Mouse (Mus musculus) hindbrain, postnatal 0 days (tissue): ENCODE measurements around the gene Prr13. TPM values are rescaled to one million over a fixed set of nuclear protein-coding genes. Genes with fewer than 3 reads are reported as not detected.

Experiments used
- ATAC-seq: fragments of 200-750 bp; cut with Nextera tagmentation; 2 replicates; pipeline ENCODE4 v1.8.0; 2017; ENCODE audit warnings: mild to moderate bottlenecking, moderate TSS enrichment, moderate library complexity
- DNase-seq: peaks from one replicate; pipeline ENCODE4 v3.0.0-alpha.2; 2015; ENCODE audit warnings: low spot score
- H3K27ac ChIP-seq: fragments of 300-500 bp; sonication (generic); 2 replicates; pipeline ENCODE4 v1.5.1; 2014; ENCODE audit warnings: mild to moderate bottlenecking
- H3K27me3 ChIP-seq: fragments of 300-500 bp; sonication (generic); 2 replicates; pipeline ENCODE4 v1.6.1; 2014; ENCODE audit warnings: low read length, mixed read lengths; ENCODE audit not compliant: insufficient read depth
- H3K36me3 ChIP-seq: fragments of 300-500 bp; sonication (generic); 2 replicates; pipeline ENCODE4 v1.6.1; 2014; ENCODE audit warnings: low read length, mixed read lengths; ENCODE audit not compliant: insufficient read depth
- H3K4me1 ChIP-seq: fragments of 300-500 bp; sonication (generic); 2 replicates; pipeline ENCODE4 v1.6.1; 2014; ENCODE audit warnings: antibody characterized with exemption, low read length, mixed read lengths; ENCODE audit not compliant: insufficient read depth
- H3K4me2 ChIP-seq: fragments of 300-500 bp; sonication (generic); 2 replicates; pipeline ENCODE4 v1.6.1; 2014; ENCODE audit warnings: low read depth, mild to moderate bottlenecking, low read length, moderate library complexity, mixed read lengths
- H3K4me3 ChIP-seq: fragments of 300-500 bp; sonication (generic); 2 replicates; pipeline ENCODE4 v1.5.1; 2014; ENCODE audit warnings: low read length
- H3K9ac ChIP-seq: fragments of 300-500 bp; sonication (generic); replicated peaks from 2 replicates; pipeline ENCODE4 v1.6.1; 2014; ENCODE audit warnings: mild to moderate bottlenecking, low read length, moderate library complexity, mixed read lengths
- H3K9me3 ChIP-seq: fragments of 300-500 bp; sonication (generic); 2 replicates; pipeline ENCODE4 v1.6.1; 2016; ENCODE audit warnings: low read length, mixed read lengths
- CTCF ChIP-seq: IDR thresholded peaks from 2 replicates; pipeline ENCODE4 v1.5.1; 2016; ENCODE audit warnings: antibody characterized with exemption, control low read depth, low read depth
- WGBS: fragments of 180-500 bp; shearing (Covaris S2); extraction: QIAGEN DNeasy Blood & Tissue Kit; methylation state at CpG from one replicate; pipeline ENCODE4 v1.1.7; 2014; 5-methylcytosine and 5-hydroxymethylcytosine counted together
- polyA plus RNA-seq: library from polyadenylated mRNA; unstranded; fragments of >200 nt; fragmentation: Nextera tagmentation; extraction: Ambion mirVana; gene quantifications from 2 replicates; pipeline ENCODE4 v1.2.1, GENCODE M21; 2015
- total RNA-seq: library from RNA; depleted of rRNA; stranded (reverse); fragments of >200 nt; gene quantifications from 2 replicates; pipeline ENCODE4 v1.2.3, GENCODE M21; 2014; rRNA removed

The Prr13 gene
- total and polyA plus RNA-seq, 2 experiments from 2014 or later: 28.0 to 90.4 TPM

DNA sequence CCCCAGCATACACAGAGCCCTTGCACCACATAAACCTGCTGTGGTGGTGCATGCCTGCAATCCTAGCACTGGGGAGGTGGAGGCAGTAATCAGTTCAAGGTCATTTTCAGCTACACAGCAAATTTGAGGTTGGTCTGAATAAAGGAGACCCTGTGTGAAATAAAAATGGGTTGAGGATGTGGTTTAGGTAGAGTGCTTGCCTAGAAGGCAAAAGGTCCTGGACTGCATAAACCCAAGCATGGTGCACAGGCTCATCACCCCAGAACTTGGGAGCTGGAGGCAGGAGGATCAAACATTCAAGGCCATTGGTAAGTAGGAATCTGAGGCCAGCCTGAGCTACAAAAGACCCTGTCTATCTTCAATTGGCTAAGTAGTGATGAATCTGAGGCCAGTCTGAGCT is 48.7 kb downstream of the Prr13 start:
- H3K4me2 ChIP-seq: no peak overlapping the region
- H3K9me3 ChIP-seq: no peaks in the 10 kb centered on the region
- no peak overlapping the region for H3K9ac ChIP-seq
- H3K27ac ChIP-seq: no peak overlapping the region
- DNase-seq (no peak), ATAC-seq (no peak)
- H3K36me3 ChIP-seq: peaks cover 37% of the 10 kb centered on the region
- no peak overlapping the region for H3K4me3 ChIP-seq
- no peaks in the 10 kb centered on the region for H3K27me3 ChIP-seq
- peaks cover 32% of the 10 kb centered on the region for H3K4me1 ChIP-seq
- no peak for TF ChIP-seq CTCF

DNA sequence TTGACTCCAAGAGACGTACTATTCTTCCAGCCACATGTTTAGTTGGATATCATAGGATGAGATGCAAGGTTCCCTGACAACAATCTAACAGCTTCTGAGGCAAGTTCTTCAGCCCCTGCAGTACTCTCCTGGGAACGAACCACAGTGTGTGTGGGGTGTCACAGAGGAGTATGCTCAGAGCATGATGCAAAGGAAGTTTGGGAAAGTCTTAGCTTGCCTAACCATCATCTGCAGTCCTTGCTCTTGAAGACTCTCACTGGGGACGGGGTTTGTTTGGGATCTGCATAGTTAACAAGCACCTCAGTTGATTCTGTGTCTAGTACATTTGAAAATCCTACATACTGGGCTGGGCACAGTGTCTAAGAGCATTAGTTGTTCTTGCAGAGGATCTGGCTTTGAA is 49.5 kb downstream of the Prr13 start:
- Histone ChIP-seq H3K36me3 (peaks cover 29% of the 10 kb centered on the region), H3K4me3 (no peak overlapping the region), H3K9ac (no peak overlapping the region), H3K27me3 (no peaks in the 10 kb centered on the region), H3K4me1 (peaks cover 32% of the 10 kb centered on the region), H3K27ac (no peak overlapping the region), H3K4me2 (no peak overlapping the region), H3K9me3 (no peaks in the 10 kb centered on the region)
- DNase-seq (no peak), ATAC-seq (no peak)
- 82% methylated on average over 3 of the region's 3 CpGs for WGBS
- no peak for TF ChIP-seq CTCF

DNA sequence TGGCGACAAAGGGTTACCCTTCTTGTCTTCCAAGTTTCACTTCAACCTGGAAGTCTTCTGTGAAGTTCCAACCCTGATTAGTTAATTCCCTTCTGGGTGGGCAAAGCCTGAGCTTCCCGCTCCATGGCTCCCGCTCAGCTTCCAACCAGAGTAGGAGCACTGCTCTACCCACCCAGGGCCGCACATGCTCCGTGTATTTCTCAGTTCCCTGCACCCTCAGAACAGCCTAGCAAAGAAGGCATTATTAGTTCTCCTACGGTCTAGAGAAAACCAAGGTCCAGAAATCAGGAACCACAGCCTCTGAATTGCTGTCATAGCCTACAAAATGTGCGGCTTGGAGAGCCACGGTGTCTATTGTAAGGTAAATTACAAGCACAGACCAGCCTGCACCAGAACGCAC is 51.3 kb downstream of the Prr13 start:
- no peaks in the 10 kb centered on the region for H3K9me3 ChIP-seq
- peak overlapping the region; percentile 56 for H3K4me3 ChIP-seq
- H3K9ac ChIP-seq: peak overlapping the region; percentile 58
- peak overlapping the region; percentile 71 for H3K4me2 ChIP-seq
- H3K27ac ChIP-seq: peak overlapping the region; percentile 92
- peaks cover 12% of the 10 kb centered on the region; the same call in 1 of the 2 replicates for H3K36me3 ChIP-seq
- peak; percentile 68 for ATAC-seq
- peak; percentile 65 for DNase-seq
- H3K27me3 ChIP-seq: no peaks in the 10 kb centered on the region
- WGBS: 4% methylated on average over 9 of the region's 9 CpGs
- no peak for TF ChIP-seq CTCF
- peaks cover 32% of the 10 kb centered on the region for H3K4me1 ChIP-seq

DNA sequence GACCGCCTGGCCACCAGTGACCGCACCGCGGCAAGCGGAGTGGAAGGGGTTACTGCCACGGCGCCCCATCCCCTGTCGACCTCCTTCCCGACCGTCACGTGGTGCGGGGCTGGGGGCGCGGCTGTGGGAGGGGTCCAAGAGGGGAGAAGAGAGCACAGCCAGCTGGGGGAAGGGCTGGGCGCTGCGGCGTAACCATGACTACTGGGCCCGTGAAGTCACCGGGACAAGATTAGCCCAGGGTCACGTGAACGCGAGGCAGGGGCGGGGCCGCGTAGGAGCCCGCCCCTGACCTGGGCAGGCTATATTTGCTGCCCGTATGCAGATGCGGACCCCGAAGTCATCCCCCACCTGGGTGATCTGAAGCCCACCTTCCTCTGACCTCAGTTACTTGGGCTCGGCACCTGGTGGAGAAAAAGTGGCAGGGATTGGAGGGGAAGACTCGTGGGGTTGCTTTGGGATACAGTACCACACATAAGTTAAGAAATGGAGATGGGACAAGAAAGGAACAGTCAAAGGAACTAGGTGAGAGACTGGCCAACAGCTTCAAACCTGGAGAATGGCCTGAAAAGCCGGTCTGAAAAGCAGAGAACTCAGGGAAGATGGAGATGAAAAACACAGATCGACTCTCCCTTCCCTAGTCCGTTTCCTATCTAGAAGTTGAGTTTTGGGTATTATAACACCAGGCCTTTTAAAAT is 51.9 kb downstream of the Prr13 start:
- Histone ChIP-seq H3K9ac (peak overlapping the region; percentile 58), H3K27ac (peak overlapping the region; percentile 92), H3K4me3 (peak overlapping the region; percentile 56), H3K9me3 (no peaks in the 10 kb centered on the region), H3K4me1 (peaks cover 38% of the 10 kb centered on the region), H3K36me3 (peaks cover 6% of the 10 kb centered on the region; the same call in 1 of the 2 replicates), H3K4me2 (peak overlapping the region; percentile 71), H3K27me3 (no peaks in the 10 kb centered on the region)
- ATAC-seq (peak; percentile 98), DNase-seq (peak; percentile 96)
- 0 out of 2 replicates have a peak, but pooled peaks have one; percentile 11 for TF ChIP-seq CTCF
- WGBS: 2% methylated on average over 34 of the region's 34 CpGs

DNA sequence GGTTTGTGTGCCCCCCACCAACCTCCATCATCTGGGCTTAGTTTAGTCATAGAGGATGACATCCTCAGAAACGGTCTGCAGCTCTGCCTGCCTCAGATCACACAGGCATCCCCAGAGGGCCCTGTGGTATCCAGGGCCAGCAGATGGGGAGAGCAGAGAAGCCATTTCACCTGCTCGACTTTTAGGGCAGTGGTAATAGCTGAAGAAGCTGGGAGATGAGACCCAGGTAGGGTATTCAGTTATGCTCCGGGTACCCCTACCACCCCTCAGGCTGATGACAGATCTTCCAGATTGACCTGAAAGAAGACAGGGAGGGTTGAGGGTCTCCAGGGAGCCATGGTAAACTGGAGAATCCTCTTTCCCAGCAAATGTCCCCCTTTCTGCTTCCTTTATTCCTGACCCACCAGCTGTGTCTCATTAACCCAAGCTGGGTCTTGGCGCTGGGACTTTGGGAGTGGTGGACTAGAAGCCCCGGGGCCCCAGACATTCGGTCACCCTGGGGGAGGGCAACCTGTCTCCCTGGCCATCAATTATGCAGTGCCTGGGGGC is 52.5 kb downstream of the Prr13 start:
- Histone ChIP-seq H3K4me2 (peak overlapping the region; percentile 71), H3K36me3 (no peaks in the 10 kb centered on the region), H3K9me3 (no peaks in the 10 kb centered on the region), H3K9ac (peak overlapping the region; percentile 58; the same call in 1 of the 2 replicates), H3K27ac (peak overlapping the region; percentile 92), H3K27me3 (no peaks in the 10 kb centered on the region), H3K4me3 (0 out of 2 replicates have a peak overlapping the region, but pooled peaks have one; percentile 56), H3K4me1 (peaks cover 41% of the 10 kb centered on the region)
- 7% methylated on average over 6 of the region's 6 CpGs for WGBS
- no peak for TF ChIP-seq CTCF
- peak; percentile 4; the same call in 1 of the 2 replicates for ATAC-seq
- peak; percentile 41 for DNase-seq

DNA sequence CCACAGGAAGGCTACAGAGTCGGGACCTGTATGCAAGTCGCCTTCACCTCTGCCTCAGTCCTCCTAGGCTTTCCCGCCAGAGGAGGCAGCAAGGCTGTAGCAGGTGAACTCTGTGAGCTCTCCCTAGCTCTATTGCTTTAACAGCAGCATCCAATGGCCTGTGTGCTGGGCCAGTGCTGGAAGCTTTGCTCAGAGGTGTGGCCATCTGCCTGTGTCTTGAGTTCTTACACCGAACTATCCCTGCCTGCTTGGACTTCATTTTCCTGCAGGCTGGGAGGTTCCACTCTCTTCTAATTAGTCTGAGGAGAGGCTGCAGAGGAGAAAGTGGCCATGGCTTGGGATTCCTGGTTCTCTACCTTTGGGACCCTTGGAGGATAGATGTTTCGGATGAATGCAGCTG is 53.2 kb downstream of the Prr13 start:
- peak overlapping the region; percentile 92 for H3K27ac ChIP-seq
- H3K4me1 ChIP-seq: peaks cover 41% of the 10 kb centered on the region
- peak overlapping the region; percentile 71; the same call in 1 of the 2 replicates for H3K4me2 ChIP-seq

More for the DNA sequence above, 53.2 kb downstream of the Prr13 start:
- TF ChIP-seq CTCF: no peak
- Histone ChIP-seq H3K4me3 (no peak overlapping the region), H3K36me3 (no peaks in the 10 kb centered on the region), H3K9me3 (no peaks in the 10 kb centered on the region), H3K9ac (0 out of 2 replicates have a peak overlapping the region, but pooled peaks have one; percentile 18), H3K27me3 (no peaks in the 10 kb centered on the region)
- WGBS: 30% methylated on average over 5 of the region's 5 CpGs
- DNase-seq (no peak), ATAC-seq (no peak)

Other genes starting within 250 kb of the Prr13 start
- gene Itgb7, start 227.1 kb upstream of the Prr13 start, total RNA-seq: 0.40 and 1.2 TPM in 2 replicates
- gene Itgb7, start 227.1 kb upstream of the Prr13 start, polyA plus RNA-seq: 1.3 and 2.1 TPM in 2 replicates
- gene Rarg, start 201.5 kb upstream of the Prr13 start, total RNA-seq: 8.8 and 11.4 TPM in 2 replicates
- 3.8 and 4.4 TPM in 2 replicates for gene Rarg, start 201.5 kb upstream of the Prr13 start, polyA plus RNA-seq
- gene Gm9918, start 188.5 kb upstream of the Prr13 start, total RNA-seq: not detected in 2 replicates
- gene Gm9918, start 188.5 kb upstream of the Prr13 start, polyA plus RNA-seq: 0.06 TPM in 1 of 2 replicates, not detected in the other
- 50.7 and 52.3 TPM in 2 replicates for gene Mfsd5, start 179.6 kb upstream of the Prr13 start, total RNA-seq
- gene Mfsd5, start 179.6 kb upstream of the Prr13 start, polyA plus RNA-seq: 67.9 and 68.3 TPM in 2 replicates
- gene Espl1, start 162.8 kb upstream of the Prr13 start, total RNA-seq: 5.3 and 7.3 TPM in 2 replicates
- 2.3 and 3.8 TPM in 2 replicates for gene Espl1, start 162.8 kb upstream of the Prr13 start, polyA plus RNA-seq
- 119 and 139 TPM in 2 replicates for gene Pfdn5, start 132.9 kb upstream of the Prr13 start, total RNA-seq
- 531 and 540 TPM in 2 replicates for gene Pfdn5, start 132.9 kb upstream of the Prr13 start, polyA plus RNA-seq
- gene Myg1, start 127.3 kb upstream of the Prr13 start, total RNA-seq: 56.5 and 58.0 TPM in 2 replicates
- gene Myg1, start 127.3 kb upstream of the Prr13 start, polyA plus RNA-seq: 78.8 and 79.8 TPM in 2 replicates
- gene Aaas, start 108.3 kb upstream of the Prr13 start, total RNA-seq: 19.4 and 25.4 TPM in 2 replicates
- gene Aaas, start 108.3 kb upstream of the Prr13 start, polyA plus RNA-seq: 31.4 and 36.4 TPM in 2 replicates
- gene Sp7, start 91.8 kb upstream of the Prr13 start, total RNA-seq: 0.11 and 0.31 TPM in 2 replicates
- 0.38 and 0.40 TPM in 2 replicates for gene Sp7, start 91.8 kb upstream of the Prr13 start, polyA plus RNA-seq
- 24.7 and 26.0 TPM in 2 replicates for gene Sp1, start 52.9 kb upstream of the Prr13 start, total RNA-seq
- 3.0 and 3.5 TPM in 2 replicates for gene Sp1, start 52.9 kb upstream of the Prr13 start, polyA plus RNA-seq
- gene Amhr2, start 13.7 kb upstream of the Prr13 start, total RNA-seq: 0.16 TPM in 1 of 2 replicates, not detected in the other
- 0.36 and 0.62 TPM in 2 replicates for gene Amhr2, start 13.7 kb upstream of the Prr13 start, polyA plus RNA-seq
- gene Pcbp2, start 11.5 kb downstream of the Prr13 start, total RNA-seq: 151 and 157 TPM in 2 replicates
- 104 TPM in 2 replicates for gene Pcbp2, start 11.5 kb downstream of the Prr13 start, polyA plus RNA-seq
- gene Gm10337, start 44.7 kb downstream of the Prr13 start, total RNA-seq: not detected in 2 replicates
- 2.7 and 7.3 TPM in 2 replicates for gene Gm10337, start 44.7 kb downstream of the Prr13 start, polyA plus RNA-seq
- gene Map3k12, start 58.0 kb downstream of the Prr13 start, total RNA-seq: 68.2 and 86.1 TPM in 2 replicates
- 41.2 and 42.0 TPM in 2 replicates for gene Map3k12, start 58.0 kb downstream of the Prr13 start, polyA plus RNA-seq
- 69.9 and 91.1 TPM in 2 replicates for gene Tarbp2, start 59.2 kb downstream of the Prr13 start, total RNA-seq
- gene Tarbp2, start 59.2 kb downstream of the Prr13 start, polyA plus RNA-seq: 97.2 and 99.5 TPM in 2 replicates
- 4.6 and 13.9 TPM in 2 replicates for gene Npff, start 65.9 kb downstream of the Prr13 start, total RNA-seq
- 3.1 and 5.4 TPM in 2 replicates for gene Npff, start 65.9 kb downstream of the Prr13 start, polyA plus RNA-seq
- gene Gm28047, start 166.0 kb downstream of the Prr13 start, total RNA-seq: not detected in 2 replicates
- gene Gm28047, start 166.0 kb downstream of the Prr13 start, polyA plus RNA-seq: 1.1 TPM in 1 of 2 replicates, not detected in the other
- gene Atf7, start 166.4 kb downstream of the Prr13 start, total RNA-seq: 8.6 and 15.0 TPM in 2 replicates
- 12.5 and 13.5 TPM in 2 replicates for gene Atf7, start 166.4 kb downstream of the Prr13 start, polyA plus RNA-seq
- 148 and 610 TPM in 2 replicates for gene Atp5g2, start 213.3 kb downstream of the Prr13 start, total RNA-seq
- 60.5 and 66.5 TPM in 2 replicates for gene Atp5g2, start 213.3 kb downstream of the Prr13 start, polyA plus RNA-seq